ENCODE assay signal across 20 mouse cellular contexts in genomic region chr17:52479327-52480086, GRCm38 (mm10).
DNase-seq lines count a peak whose midpoint lies in the region; ATAC-seq and TF ChIP-seq lines count a peak whose summit lies in the region.
"Had no signal": no experiment of that assay in that cellular context is flagged by ENCODE, and none has a peak within 500 bp of the region (broad histone marks: within the 10 kb centered on the region; RNA-seq: fewer than 3 reads in every experiment).

No protein-coding gene starts in this region.

- DNase-seq in forebrain, embryonic 11.5 days (ENCODE audit: low spot score), result no peak
- DNase-seq in forebrain, postnatal 0 days, result no peak
- no peak for DNase-seq in neural tube, embryonic 11.5 days (ENCODE audit: low spot score)
- DNase-seq in neural tube, embryonic 10.5 days (ENCODE audit: extremely low spot score, low spot score), result no peak
- DNase-seq in midbrain, embryonic 14.5 days, result peak; percentile 37
- no peak for DNase-seq in spleen, postnatal 14 days (ENCODE audit: low spot score in 2 of 2)
- no peak for DNase-seq in layer of hippocampus, adult 18-20 months (ENCODE audit: low spot score in 2 of 2)
- no peak for DNase-seq in ovary, adult 18-20 months (ENCODE audit: low spot score)
- DNase-seq: adrenal gland, adult 2 months; cerebellum, adult 11-12 months; gastrocnemius, adult 2 months; heart, adult 11 months; heart, postnatal 36 days; lung, postnatal 14 days; thymus, adult 18-20 months had no signal

- no peak for TF ChIP-seq CTCF in forebrain, postnatal 0 days (IDR thresholded peaks at IDR 0.05; ENCODE audit: low read depth)

- no peak overlapping the region for H3K27ac ChIP-seq in forebrain, embryonic 11.5 days (ENCODE audit: low read depth, low read length)
- H3K27ac ChIP-seq in forebrain, postnatal 0 days (ENCODE audit: low read depth, low read length), result no peak overlapping the region
- H3K27ac ChIP-seq in neural tube, embryonic 11.5 days (ENCODE audit: low read depth, low read length), result no peak overlapping the region
- H3K27ac ChIP-seq in midbrain, embryonic 14.5 days (replicated peaks; ENCODE audit: low read depth, low read length), result no peak overlapping the region
- H3K27ac ChIP-seq: gastrocnemius, adult 2 months; heart, embryonic 13.5 days; limb, embryonic 15.5 days; neural tube, embryonic 13.5 days had no signal

- no peaks in the 10 kb centered on the region; the same call in 1 of the 2 replicates for H3K4me1 ChIP-seq in forebrain, embryonic 11.5 days (replicated peaks; ENCODE audit: control insufficient read depth, insufficient read depth, low read length)
- H3K4me1 ChIP-seq in forebrain, postnatal 0 days (ENCODE audit: insufficient read depth), result no peaks in the 10 kb centered on the region
- H3K4me1 ChIP-seq in neural tube, embryonic 11.5 days (ENCODE audit: control insufficient read depth, insufficient read depth, low read length), result no peaks in the 10 kb centered on the region
- H3K4me1 ChIP-seq in midbrain, embryonic 14.5 days (ENCODE audit: control insufficient read depth, insufficient read depth, low read length), result peaks cover 9% of the 10 kb centered on the region; the same call in 1 of the 2 replicates
- H3K4me1 ChIP-seq: heart, embryonic 13.5 days; limb, embryonic 15.5 days had no signal

- H3K4me2 ChIP-seq in forebrain, embryonic 11.5 days (ENCODE audit: low read depth, low read length, severe bottlenecking), result no peak overlapping the region
- H3K4me2 ChIP-seq in forebrain, postnatal 0 days (ENCODE audit: low read depth), result no peak overlapping the region
- H3K4me2 ChIP-seq in neural tube, embryonic 11.5 days (ENCODE audit: low read depth), result no peak overlapping the region
- H3K4me2 ChIP-seq in midbrain, embryonic 14.5 days (ENCODE audit: low read length), result no peak overlapping the region
- H3K4me2 ChIP-seq: heart, embryonic 13.5 days; limb, embryonic 15.5 days; neural tube, embryonic 13.5 days had no signal

- no peaks in the 10 kb centered on the region for H3K27me3 ChIP-seq in forebrain, embryonic 11.5 days (ENCODE audit: control insufficient read depth, insufficient read depth, low read length)
- H3K27me3 ChIP-seq in forebrain, postnatal 0 days (ENCODE audit: insufficient read depth, low read length), result no peaks in the 10 kb centered on the region
- H3K27me3 ChIP-seq in neural tube, embryonic 11.5 days (ENCODE audit: control insufficient read depth, insufficient read depth, low read length), result no peaks in the 10 kb centered on the region
- H3K27me3 ChIP-seq in midbrain, embryonic 14.5 days (ENCODE audit: control insufficient read depth, insufficient read depth, low read length), result no peaks in the 10 kb centered on the region
- H3K27me3 ChIP-seq: CH12.LX; heart, embryonic 13.5 days; limb, embryonic 15.5 days; neural tube, embryonic 13.5 days had no signal

- H3K9me3 ChIP-seq in forebrain, embryonic 11.5 days (ENCODE audit: control insufficient read depth, low read length), result no peaks in the 10 kb centered on the region
- H3K9me3 ChIP-seq in forebrain, postnatal 0 days (ENCODE audit: low read length), result no peaks in the 10 kb centered on the region
- H3K9me3 ChIP-seq in neural tube, embryonic 11.5 days (ENCODE audit: control insufficient read depth, low read length), result no peaks in the 10 kb centered on the region
- H3K9me3 ChIP-seq in midbrain, embryonic 14.5 days (ENCODE audit: control insufficient read depth, low read length), result no peaks in the 10 kb centered on the region
- H3K9me3 ChIP-seq: heart, embryonic 13.5 days; limb, embryonic 15.5 days; neural tube, embryonic 13.5 days had no signal

- H3K9ac ChIP-seq in forebrain, embryonic 11.5 days (ENCODE audit: low read length), result no peak overlapping the region
- no peak overlapping the region for H3K9ac ChIP-seq in forebrain, postnatal 0 days
- no peak overlapping the region for H3K9ac ChIP-seq in neural tube, embryonic 11.5 days (ENCODE audit: low read length)
- H3K9ac ChIP-seq in midbrain, embryonic 14.5 days (replicated peaks; ENCODE audit: low read length), result no peak overlapping the region
- H3K9ac ChIP-seq: heart, embryonic 13.5 days; limb, embryonic 15.5 days; neural tube, embryonic 13.5 days had no signal

- peak; percentile 44; the same call in 1 of the 2 replicates for ATAC-seq in forebrain, embryonic 11.5 days (replicated peaks; ENCODE audit: low FRiP score)
- ATAC-seq in forebrain, postnatal 0 days, result no peak; the same call in 1 of the 2 replicates
- peak; percentile 16; the same call in 1 of the 2 replicates for ATAC-seq in neural tube, embryonic 11.5 days (ENCODE audit: insufficient read depth, low FRiP score, low TSS enrichment)
- ATAC-seq in midbrain, embryonic 14.5 days (ENCODE audit: low FRiP score, low TSS enrichment), result peak; percentile 46; the same call in 1 of the 2 replicates
- ATAC-seq: intestine, embryonic 16.5 days had no signal

- WGBS in forebrain, embryonic 11.5 days, result 47% methylated on average over 7 of the region's 7 CpGs
- 52% methylated on average over 7 of the region's 7 CpGs for WGBS in forebrain, postnatal 0 days
- WGBS in neural tube, embryonic 11.5 days, result 53% methylated on average over 7 of the region's 7 CpGs
- 22% methylated on average over 7 of the region's 7 CpGs for WGBS in midbrain, embryonic 14.5 days

- no peak overlapping the region for H3K4me3 ChIP-seq in forebrain, embryonic 11.5 days (ENCODE audit: low read depth, low read length)
- H3K4me3 ChIP-seq in forebrain, postnatal 0 days (ENCODE audit: low read depth, low read length), result no peak overlapping the region
- no peak overlapping the region for H3K4me3 ChIP-seq in neural tube, embryonic 11.5 days (ENCODE audit: low read depth, low read length)
- H3K4me3 ChIP-seq in midbrain, embryonic 14.5 days (replicated peaks; ENCODE audit: low read depth, low read length), result no peak overlapping the region
- H3K4me3 ChIP-seq: gastrocnemius, adult 2 months; heart, embryonic 13.5 days; limb, embryonic 15.5 days; neural tube, embryonic 13.5 days had no signal

- H3K36me3 ChIP-seq in forebrain, embryonic 11.5 days (ENCODE audit: control insufficient read depth, insufficient read depth, low read length), result no peaks in the 10 kb centered on the region
- no peaks in the 10 kb centered on the region for H3K36me3 ChIP-seq in forebrain, postnatal 0 days (ENCODE audit: insufficient read depth)
- H3K36me3 ChIP-seq in neural tube, embryonic 11.5 days (ENCODE audit: control insufficient read depth, insufficient read depth, low read length), result no peaks in the 10 kb centered on the region
- H3K36me3 ChIP-seq in midbrain, embryonic 14.5 days (ENCODE audit: control insufficient read depth, insufficient read depth, low read length), result no peaks in the 10 kb centered on the region
- H3K36me3 ChIP-seq: heart, embryonic 13.5 days; limb, embryonic 15.5 days; neural tube, embryonic 13.5 days had no signal
